Mouse (Mus musculus) lung, adult 2 months (tissue): ENCODE data around the gene Myh6. TPM values are rescaled to one million over a fixed set of nuclear protein-coding genes. Genes with fewer than 3 reads are reported as not detected.

Source experiments
- DNase-seq: peaks from one replicate; pipeline ENCODE4 v3.0.0; 2022
- H3K4me1 ChIP-seq: fragments of 200-500 bp; 2 replicates; pipeline ENCODE4 v1.6.1; 2011; ENCODE audit warnings: low read length; ENCODE audit not compliant: control insufficient read depth, insufficient read depth
- H3K4me3 ChIP-seq: fragments of 200-500 bp; replicated peaks from 2 replicates; pipeline ENCODE3; 2011; ENCODE audit warnings: low read depth, mild to moderate bottlenecking, control low read depth, low read length; ENCODE audit errors: extremely low read depth
- CTCF ChIP-seq: fragments of 200-500 bp; IDR thresholded peaks from 2 replicates; pipeline ENCODE4 v1.5.1; 2011; ENCODE audit warnings: mild to moderate bottlenecking, low read length, control low read depth; ENCODE audit not compliant: insufficient read depth
- POLR2A ChIP-seq: fragments of 200-500 bp; IDR thresholded peaks from 2 replicates; pipeline ENCODE4 v1.6.1; 2011; ENCODE audit warnings: low read depth, mild to moderate bottlenecking, control low read depth, low read length, borderline replicate concordance; ENCODE audit errors: extremely low read depth
- WGBS: fragments of 180-500 bp; shearing (Covaris S2); methylation state at CpG from one replicate; pipeline ENCODE4 v1.1.7; 2018; 5-methylcytosine and 5-hydroxymethylcytosine counted together
- polyA plus RNA-seq: library from polyadenylated mRNA; depleted of rRNA; stranded (reverse); fragments of >200 nt; gene quantifications from 2 replicates; pipeline ENCODE4 v1.2.3, GENCODE M21; 2012; rRNA removed

The Myh6 gene
- polyA plus RNA-seq = 82.5 and 128 TPM in 2 replicates

GRCm38 (mm10) chr14:54966320-54966977 is at the start of gene Myh6:
TSS of gene Myh6 (minus strand) at chr14:54966927.
- no peak for TF ChIP-seq POLR2A
- TF ChIP-seq CTCF = no peak
- no peak within 1 kb of the TSS for H3K4me3 ChIP-seq
- 71% methylated on average over 7 of the region's 7 CpGs for WGBS
- H3K4me1 ChIP-seq = no peaks in the 10 kb centered on the region
- DNase-seq = no peak

DNA sequence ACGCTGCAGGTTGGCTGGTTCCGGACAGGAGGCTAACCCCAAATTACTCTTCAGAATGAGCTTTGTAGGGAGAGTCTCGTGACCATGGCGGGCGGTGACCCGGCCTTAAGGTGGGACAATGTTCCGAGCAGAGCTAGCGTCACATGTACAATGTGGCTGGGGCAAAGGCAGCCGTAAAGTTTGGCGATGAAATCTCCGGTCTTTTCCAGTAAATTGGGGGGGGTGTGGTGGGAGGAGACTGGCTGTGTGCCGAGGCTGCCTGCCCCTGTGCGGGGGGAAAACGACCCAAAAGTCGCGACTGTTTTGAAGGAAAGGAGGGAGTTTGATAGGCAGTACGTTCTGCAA is 49.0 kb upstream of the Myh6 start:
- no peak for DNase-seq

GRCm38 (mm10) chr14:55014991-55015766 is 48.5 kb upstream of the Myh6 start, which contains the start of gene Ngdn:
TSS of gene Ngdn (plus strand) at chr14:55015454.
- TF ChIP-seq POLR2A = peak; percentile 87
- peak; percentile 74 for TF ChIP-seq CTCF
- under 1% methylated on average over 36 of the region's 36 CpGs for WGBS
- DNase-seq = peak; percentile 98
- Histone ChIP-seq H3K4me1 (no peaks in the 10 kb centered on the region; the same call in 1 of the 2 replicates), H3K4me3 (peak within 1 kb of the TSS; percentile 98)

More for the DNA sequence above, 49.0 kb upstream of the Myh6 start:
- no peak for TF ChIP-seq CTCF
- no peak for TF ChIP-seq POLR2A
- under 1% methylated on average over 17 of the region's 17 CpGs for WGBS
- Histone ChIP-seq H3K4me1 (no peaks in the 10 kb centered on the region; the same call in 1 of the 2 replicates), H3K4me3 (peak overlapping the region; percentile 98)

- DNase-seq = no peak
- Histone ChIP-seq H3K4me1 (no peaks in the 10 kb centered on the region; the same call in 1 of the 2 replicates), H3K4me3 (peak overlapping the region; percentile 68)
- WGBS = under 1% methylated on average over 27 of the region's 27 CpGs
- TF ChIP-seq CTCF = no peak
- no peak; the same call in 1 of the 2 replicates for TF ChIP-seq POLR2A
These were observed 47.9 kb upstream of the Myh6 start for GRCm38 (mm10) chr14:55014591-55014990.

- no peaks in the 10 kb centered on the region; the same call in 1 of the 2 replicates for H3K4me1 ChIP-seq
- WGBS = 70% methylated on average over 4 of the region's 4 CpGs
- no peak overlapping the region for H3K4me3 ChIP-seq
- no peak for DNase-seq
- no peak for TF ChIP-seq CTCF
- no peak for TF ChIP-seq POLR2A
These were observed 44.4 kb upstream of the Myh6 start for GRCm38 (mm10) chr14:55011116-55011515.

GRCm38 (mm10) chr14:55008417-55008816 is 41.7 kb upstream of the Myh6 start:
- Histone ChIP-seq H3K4me1 (no peaks in the 10 kb centered on the region; the same call in 1 of the 2 replicates), H3K4me3 (no peak overlapping the region)
- TF ChIP-seq CTCF (no peak), POLR2A (no peak)
- 68% methylated on average over 8 of the region's 8 CpGs for WGBS
- no peak for DNase-seq

GRCm38 (mm10) chr14:55007120-55007908 is 40.6 kb upstream of the Myh6 start:
- no peak for DNase-seq
- H3K4me3 ChIP-seq = no peak overlapping the region
- peaks cover 3% of the 10 kb centered on the region for H3K4me1 ChIP-seq
- no peak for TF ChIP-seq POLR2A
- no peak for TF ChIP-seq CTCF
- 84% methylated on average over 9 of the region's 9 CpGs for WGBS

DNA sequence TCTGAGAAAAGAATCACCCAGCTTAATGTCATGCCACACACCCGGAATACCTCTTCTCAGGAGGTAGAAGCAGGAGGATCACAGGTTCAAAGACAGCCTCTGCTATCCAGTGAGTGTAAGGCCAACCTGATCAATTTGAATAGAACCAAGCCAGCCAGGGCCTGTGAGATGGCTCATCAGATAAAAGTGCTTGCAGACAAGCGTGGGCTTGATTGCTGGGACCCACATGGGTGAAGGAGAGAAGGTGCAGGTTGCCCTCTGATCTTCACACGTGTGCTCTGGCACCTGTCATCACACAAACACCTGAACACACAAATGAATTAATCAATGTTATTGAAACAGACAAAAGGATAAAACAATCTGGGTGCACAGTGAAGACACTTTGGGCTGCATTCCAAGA is 39.8 kb upstream of the Myh6 start:
- no peak for DNase-seq
- H3K4me1 ChIP-seq = peaks cover 3% of the 10 kb centered on the region
- 74% methylated on average over 3 of the region's 3 CpGs for WGBS
- H3K4me3 ChIP-seq = no peak overlapping the region
- TF ChIP-seq CTCF (no peak), POLR2A (no peak)

DNA sequence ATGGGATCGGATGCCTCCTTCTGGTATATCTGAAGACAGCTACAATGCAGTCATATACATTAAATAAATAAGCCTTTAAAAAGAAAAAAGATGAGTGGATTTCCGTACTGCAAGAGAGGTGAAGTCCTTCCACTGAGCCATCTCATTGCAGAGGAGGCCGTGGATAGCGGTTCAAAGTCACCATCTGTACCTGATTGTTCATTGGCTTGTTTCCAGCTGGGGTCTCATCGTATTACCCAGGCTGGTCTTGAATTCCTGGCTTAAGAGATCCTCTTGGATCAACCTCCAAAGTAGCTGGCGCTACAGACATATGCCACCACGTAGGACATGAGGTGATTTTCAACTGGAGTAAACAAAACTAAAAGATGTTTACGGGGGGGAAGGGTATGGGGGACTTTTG is 39.2 kb upstream of the Myh6 start:
- 86% methylated on average over 8 of the region's 8 CpGs for WGBS
- no peak for DNase-seq
- Histone ChIP-seq H3K4me3 (no peak overlapping the region), H3K4me1 (peaks cover 3% of the 10 kb centered on the region)
- no peak for TF ChIP-seq POLR2A
